Mouse (Mus musculus): ENCODE results near the gene Asgr1. TPM values are rescaled to one million over a fixed set of nuclear protein-coding genes. Genes with fewer than 3 reads are reported as not detected.

Gene Asgr1
- polyA plus RNA-seq, 1 experiment from 2014 or later: 0.40 TPM

GRCm38 (mm10) chr11:70021264-70022132 is 32.4 kb upstream of the Asgr1 start:
- peak overlapping the region; percentile 82 for H3K4me2 ChIP-seq (replicated peaks; ENCODE audit: low read depth, low read length)
- no peaks in the 10 kb centered on the region for H3K27me3 ChIP-seq (ENCODE audit: control insufficient read depth, insufficient read depth, low read length)
- peak overlapping the region; percentile 44; the same call in 1 of the 2 replicates for H3K9ac ChIP-seq (ENCODE audit: low read depth, low read length)
- WGBS: 1% methylated on average over 40 of the region's 40 CpGs
- H3K27ac ChIP-seq (ENCODE audit: low read depth, low read length): peak overlapping the region; percentile 85
- H3K4me3 ChIP-seq (ENCODE audit: low read depth, low read length): peak overlapping the region; percentile 51
- peak; percentile 100 for DNase-seq (ENCODE audit: low spot score)
- ATAC-seq (ENCODE audit: low FRiP score): peak; percentile 79
- H3K9me3 ChIP-seq (ENCODE audit: control insufficient read depth, low read length): no peaks in the 10 kb centered on the region
- H3K4me1 ChIP-seq (replicated peaks; ENCODE audit: control insufficient read depth, insufficient read depth, low read length): peaks cover 23% of the 10 kb centered on the region
- no peaks in the 10 kb centered on the region for H3K36me3 ChIP-seq (ENCODE audit: control insufficient read depth, insufficient read depth, low read length)

- DNase-seq (ENCODE audit: low spot score) (peak; percentile 78), ATAC-seq (ENCODE audit: low FRiP score) (no peak)
- Histone ChIP-seq H3K36me3 (ENCODE audit: control insufficient read depth, insufficient read depth, low read length) (no peaks in the 10 kb centered on the region), H3K9ac (ENCODE audit: low read depth, low read length) (peak overlapping the region; percentile 50), H3K9me3 (ENCODE audit: control insufficient read depth, low read length) (no peaks in the 10 kb centered on the region), H3K4me2 (replicated peaks; ENCODE audit: low read depth, low read length) (peak overlapping the region; percentile 57), H3K4me1 (replicated peaks; ENCODE audit: control insufficient read depth, insufficient read depth, low read length) (peaks cover 37% of the 10 kb centered on the region), H3K4me3 (ENCODE audit: low read depth, low read length) (peak overlapping the region; percentile 37), H3K27ac (ENCODE audit: low read depth, low read length) (peak overlapping the region; percentile 45; the same call in 1 of the 2 replicates), H3K27me3 (ENCODE audit: control insufficient read depth, insufficient read depth, low read length) (no peaks in the 10 kb centered on the region)
- WGBS: 7% methylated on average over 23 of the region's 29 CpGs
Observed at GRCm38 (mm10) chr11:70023481-70024150, 30.3 kb upstream of the Asgr1 start.

- no peak for ATAC-seq (ENCODE audit: low FRiP score)
- peak overlapping the region; percentile 50 for H3K9ac ChIP-seq (ENCODE audit: low read depth, low read length)
- no peaks in the 10 kb centered on the region for H3K9me3 ChIP-seq (ENCODE audit: control insufficient read depth, low read length)
- DNase-seq (ENCODE audit: low spot score): no peak
- H3K4me3 ChIP-seq (ENCODE audit: low read depth, low read length): peak overlapping the region; percentile 37
- peaks cover 37% of the 10 kb centered on the region for H3K4me1 ChIP-seq (replicated peaks; ENCODE audit: control insufficient read depth, insufficient read depth, low read length)
- no peaks in the 10 kb centered on the region for H3K36me3 ChIP-seq (ENCODE audit: control insufficient read depth, insufficient read depth, low read length)
- H3K27me3 ChIP-seq (ENCODE audit: control insufficient read depth, insufficient read depth, low read length): no peaks in the 10 kb centered on the region
- 22% methylated on average over 5 of the region's 6 CpGs for WGBS
- H3K4me2 ChIP-seq (replicated peaks; ENCODE audit: low read depth, low read length): peak overlapping the region; percentile 57
- peak overlapping the region; percentile 45; the same call in 1 of the 2 replicates for H3K27ac ChIP-seq (ENCODE audit: low read depth, low read length)
Observed at GRCm38 (mm10) chr11:70024151-70024514, 29.8 kb upstream of the Asgr1 start.

- 3% methylated on average over 19 of the region's 19 CpGs for WGBS
- DNase-seq (ENCODE audit: low spot score) (peak; percentile 64), ATAC-seq (ENCODE audit: low FRiP score) (no peak; the same call in 1 of the 2 replicates)
- Histone ChIP-seq H3K27me3 (ENCODE audit: control insufficient read depth, insufficient read depth, low read length) (no peaks in the 10 kb centered on the region), H3K4me1 (replicated peaks; ENCODE audit: control insufficient read depth, insufficient read depth, low read length) (peaks cover 40% of the 10 kb centered on the region), H3K27ac (ENCODE audit: low read depth, low read length) (peak overlapping the region; percentile 6; the same call in 1 of the 2 replicates), H3K4me2 (replicated peaks; ENCODE audit: low read depth, low read length) (peak overlapping the region; percentile 54), H3K9ac (ENCODE audit: low read depth, low read length) (peak overlapping the region; percentile 53), H3K9me3 (ENCODE audit: control insufficient read depth, low read length) (no peaks in the 10 kb centered on the region), H3K4me3 (ENCODE audit: low read depth, low read length) (peak overlapping the region; percentile 23), H3K36me3 (ENCODE audit: control insufficient read depth, insufficient read depth, low read length) (peaks cover 2% of the 10 kb centered on the region)
Observed at GRCm38 (mm10) chr11:70026689-70027088, 27.2 kb upstream of the Asgr1 start.

GRCm38 (mm10) chr11:70027397-70027796 is 26.5 kb upstream of the Asgr1 start:
- Histone ChIP-seq H3K27ac (ENCODE audit: low read depth, low read length) (peak overlapping the region; percentile 92), H3K9me3 (ENCODE audit: control insufficient read depth, low read length) (no peaks in the 10 kb centered on the region), H3K4me2 (replicated peaks; ENCODE audit: low read depth, low read length) (peak overlapping the region; percentile 54), H3K27me3 (ENCODE audit: control insufficient read depth, insufficient read depth, low read length) (no peaks in the 10 kb centered on the region), H3K4me3 (ENCODE audit: low read depth, low read length) (0 out of 2 replicates have a peak overlapping the region, but pooled peaks have one; percentile 6), H3K9ac (ENCODE audit: low read depth, low read length) (peak overlapping the region; percentile 53; the same call in 1 of the 2 replicates), H3K4me1 (replicated peaks; ENCODE audit: control insufficient read depth, insufficient read depth, low read length) (peaks cover 40% of the 10 kb centered on the region), H3K36me3 (ENCODE audit: control insufficient read depth, insufficient read depth, low read length) (peaks cover 6% of the 10 kb centered on the region)
- WGBS: 40% methylated on average over 9 of the region's 9 CpGs
- DNase-seq (ENCODE audit: low spot score) (no peak), ATAC-seq (ENCODE audit: low FRiP score) (no peak)

GRCm38 (mm10) chr11:70028401-70029129 is 25.3 kb upstream of the Asgr1 start:
- Histone ChIP-seq H3K27ac (ENCODE audit: low read depth, low read length) (peak overlapping the region; percentile 92), H3K4me3 (ENCODE audit: low read depth, low read length) (peak overlapping the region; percentile 32), H3K4me1 (replicated peaks; ENCODE audit: control insufficient read depth, insufficient read depth, low read length) (peaks cover 36% of the 10 kb centered on the region), H3K4me2 (replicated peaks; ENCODE audit: low read depth, low read length) (peak overlapping the region; percentile 58), H3K9me3 (ENCODE audit: control insufficient read depth, low read length) (no peaks in the 10 kb centered on the region), H3K9ac (ENCODE audit: low read depth, low read length) (peak overlapping the region; percentile 57), H3K36me3 (ENCODE audit: control insufficient read depth, insufficient read depth, low read length) (peaks cover 10% of the 10 kb centered on the region), H3K27me3 (ENCODE audit: control insufficient read depth, insufficient read depth, low read length) (no peaks in the 10 kb centered on the region)
- DNase-seq (ENCODE audit: low spot score): no peak
- 26% methylated on average over 12 of the region's 12 CpGs for WGBS
- ATAC-seq (ENCODE audit: low FRiP score): peak; percentile 19; the same call in 1 of the 2 replicates

- Histone ChIP-seq H3K9ac (ENCODE audit: low read depth, low read length) (peak overlapping the region; percentile 57; the same call in 1 of the 2 replicates), H3K9me3 (ENCODE audit: control insufficient read depth, low read length) (no peaks in the 10 kb centered on the region), H3K27me3 (ENCODE audit: control insufficient read depth, insufficient read depth, low read length) (no peaks in the 10 kb centered on the region), H3K4me2 (replicated peaks; ENCODE audit: low read depth, low read length) (peak overlapping the region; percentile 58), H3K4me1 (replicated peaks; ENCODE audit: control insufficient read depth, insufficient read depth, low read length) (peaks cover 33% of the 10 kb centered on the region), H3K36me3 (ENCODE audit: control insufficient read depth, insufficient read depth, low read length) (peaks cover 10% of the 10 kb centered on the region), H3K4me3 (ENCODE audit: low read depth, low read length) (peak overlapping the region; percentile 32), H3K27ac (ENCODE audit: low read depth, low read length) (peak overlapping the region; percentile 92)
- peak; percentile 95 for ATAC-seq (ENCODE audit: low FRiP score)
- DNase-seq (ENCODE audit: low spot score): peak; percentile 99
- 2% methylated on average over 20 of the region's 20 CpGs for WGBS
Observed at GRCm38 (mm10) chr11:70029130-70029801, 24.6 kb upstream of the Asgr1 start.
